Mouse (Mus musculus) right cerebral cortex, postnatal 14 days (tissue): ENCODE results near the gene Gnas.
A peak's percentile ranks its signal among the peaks of the same experiment; 100 is the strongest.

Source experiments
- DNase-seq: peaks from one replicate; pipeline ENCODE4 v3.0.0; 2022

Gnas gene

DNA sequence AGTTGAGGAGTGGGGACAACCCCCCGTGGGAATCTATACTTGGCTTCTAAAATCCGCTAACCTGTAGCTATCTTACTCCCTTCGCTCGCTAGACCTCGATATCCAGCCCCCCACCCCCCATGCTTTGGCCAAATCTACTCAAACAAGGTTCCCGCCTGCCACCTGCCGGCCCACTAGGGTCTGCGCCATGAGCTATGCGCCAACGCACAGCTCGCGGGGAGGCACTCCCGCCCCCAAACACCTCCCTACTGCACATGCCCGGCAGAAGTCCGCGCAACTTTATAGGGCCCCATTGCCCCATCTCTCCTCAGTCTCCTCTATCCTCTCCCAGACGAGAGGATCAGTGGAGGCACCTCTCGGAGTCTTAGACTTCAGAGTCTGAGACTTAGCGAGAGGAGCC lies at the start of gene Gnas:
Gene Gnas, plus strand, starts transcription at position 310 of the 400 bp plus-strand sequence.
- DNase-seq = peak; percentile 48

DNA sequence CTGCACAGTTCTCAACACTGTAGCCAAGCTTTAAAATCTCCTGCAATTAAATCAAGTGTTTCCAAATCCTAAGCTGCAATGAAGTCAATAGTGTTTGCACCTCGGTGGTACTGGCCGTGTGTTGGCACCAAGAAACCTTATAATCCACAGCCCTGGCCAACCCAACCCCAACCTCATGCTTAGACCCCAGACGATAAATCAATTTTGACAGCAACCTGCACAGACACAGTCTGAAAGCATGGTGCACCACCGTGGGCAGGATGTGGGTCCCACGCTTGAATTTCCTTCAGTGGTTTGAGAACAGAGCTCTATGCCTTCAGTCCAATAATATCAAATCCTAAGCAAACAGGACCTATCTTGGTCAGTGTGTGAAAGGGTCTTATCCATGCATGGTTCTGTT lies 41.7 kb upstream of the Gnas start:
- DNase-seq = no peak

DNA sequence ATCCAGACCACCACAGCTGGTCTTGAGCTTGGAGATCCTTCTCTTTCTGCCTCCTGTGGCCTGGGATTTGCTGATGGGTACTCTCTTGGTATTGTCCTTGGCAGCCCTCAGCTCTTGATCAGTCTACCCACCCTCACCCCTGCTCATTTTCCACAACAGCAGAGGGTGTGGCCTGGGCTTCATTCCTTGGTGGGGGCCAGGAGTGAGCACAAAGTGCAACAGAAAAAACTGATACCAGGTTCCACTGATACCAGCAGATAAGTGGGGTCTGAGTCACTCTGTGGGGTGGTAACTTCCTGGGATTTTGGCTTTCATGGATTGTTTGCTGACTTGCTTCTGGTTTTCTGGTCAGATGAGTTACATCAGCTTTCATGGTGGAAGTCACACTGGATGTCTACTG lies 32.2 kb upstream of the Gnas start:
- no peak for DNase-seq

DNA sequence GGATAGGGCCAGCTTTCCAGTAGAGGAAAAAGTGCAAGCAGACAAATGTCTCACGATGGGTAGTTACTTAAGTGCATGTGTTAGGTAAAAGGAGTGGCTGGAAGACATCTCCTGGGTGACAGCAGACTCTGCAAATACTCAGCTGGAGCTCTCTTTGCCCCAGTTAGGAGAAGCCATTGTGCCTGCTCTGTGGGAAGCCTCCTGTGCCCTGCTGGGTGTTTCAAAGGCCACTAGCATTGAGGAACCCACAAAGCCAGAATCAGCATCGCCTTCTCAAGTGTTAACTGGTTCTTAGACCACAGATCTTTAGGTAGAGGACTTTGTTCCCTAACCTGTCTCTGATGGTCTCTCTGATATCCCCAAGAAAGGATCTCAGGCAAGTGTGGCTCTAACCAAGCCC lies 26.8 kb upstream of the Gnas start:
- no peak for DNase-seq

DNA sequence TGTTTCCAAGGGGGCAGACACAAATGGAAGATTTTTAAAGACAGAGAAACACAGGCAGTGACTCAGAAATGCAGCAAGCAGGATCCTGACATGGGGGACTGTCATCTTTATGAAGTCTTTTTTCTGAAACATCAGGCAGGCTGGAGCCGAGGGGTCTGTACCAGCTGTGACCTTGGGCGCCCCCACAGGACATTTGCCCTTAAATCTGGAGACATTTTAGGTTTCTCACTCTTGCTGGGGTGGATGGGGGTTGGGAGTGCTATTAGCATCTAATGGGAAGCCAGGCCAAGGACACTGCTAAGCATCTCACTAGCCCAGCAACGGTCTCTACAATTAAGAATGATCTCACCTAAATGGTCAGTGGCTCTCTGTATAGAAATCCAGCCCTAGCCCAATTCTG lies 24.1 kb upstream of the Gnas start:
- no peak for DNase-seq

DNA sequence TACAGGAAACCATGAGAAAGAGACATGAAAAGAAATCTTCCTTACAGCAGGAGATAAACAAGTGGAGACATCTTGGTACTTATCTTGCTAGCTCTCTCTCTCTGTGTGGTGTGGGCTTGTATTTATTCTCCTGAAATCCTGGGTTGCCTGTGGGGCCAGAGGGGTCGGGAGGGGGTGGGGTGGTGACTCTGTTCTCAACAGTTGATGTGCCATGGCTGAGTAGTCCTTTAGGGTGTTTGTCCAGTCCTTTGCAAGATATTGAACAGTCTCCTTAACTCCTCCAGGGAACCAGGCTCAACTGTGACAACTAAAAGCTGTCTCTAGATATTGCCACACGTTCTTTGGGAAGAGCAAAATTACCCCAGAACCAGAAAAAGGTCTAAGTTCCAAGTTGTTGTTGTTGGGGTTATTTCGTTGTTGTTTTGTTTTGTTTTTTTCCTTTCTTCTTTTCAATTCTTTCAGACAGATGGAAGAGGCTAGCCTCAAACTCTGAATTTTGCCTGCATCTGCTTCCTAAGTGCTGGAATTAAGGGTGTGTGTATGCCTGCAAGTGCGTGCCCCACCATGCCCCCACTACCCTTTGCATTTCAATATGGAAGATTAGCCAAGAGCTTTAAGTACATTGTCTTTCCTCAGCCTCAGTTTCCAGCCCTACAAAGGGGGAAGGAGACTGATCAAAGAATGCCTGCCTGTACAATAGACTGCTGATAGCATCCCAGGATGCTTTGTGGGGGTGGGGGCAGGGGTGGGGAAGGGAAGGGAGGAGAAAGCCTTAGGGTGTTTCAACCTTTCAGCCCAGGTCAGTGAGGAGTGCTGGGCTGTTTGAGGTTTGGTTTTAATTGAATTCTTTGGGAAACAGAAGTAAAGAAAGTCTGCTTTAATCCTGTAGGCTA lies 23.0 kb upstream of the Gnas start:
- DNase-seq = no peak

DNA sequence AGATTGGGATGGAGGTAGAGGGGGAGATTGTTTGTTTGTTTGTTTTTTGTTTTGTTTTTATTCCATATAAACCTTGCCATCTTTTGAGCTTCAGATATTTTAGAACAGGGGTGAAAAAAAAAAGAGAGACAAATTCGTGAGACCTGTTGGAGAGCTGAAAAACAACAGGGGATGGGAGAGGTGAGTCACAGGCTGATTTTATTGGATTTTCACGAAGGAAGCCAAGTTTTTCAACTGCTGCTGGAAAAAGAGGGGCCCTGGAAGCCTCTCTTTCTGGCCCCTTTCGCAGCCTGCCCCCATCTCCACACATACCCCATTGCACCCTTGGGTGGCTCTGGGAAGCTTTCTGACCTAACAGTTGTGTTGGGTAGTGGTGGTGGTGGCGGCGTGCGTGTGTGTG lies 22.3 kb upstream of the Gnas start:
- DNase-seq = no peak

DNA sequence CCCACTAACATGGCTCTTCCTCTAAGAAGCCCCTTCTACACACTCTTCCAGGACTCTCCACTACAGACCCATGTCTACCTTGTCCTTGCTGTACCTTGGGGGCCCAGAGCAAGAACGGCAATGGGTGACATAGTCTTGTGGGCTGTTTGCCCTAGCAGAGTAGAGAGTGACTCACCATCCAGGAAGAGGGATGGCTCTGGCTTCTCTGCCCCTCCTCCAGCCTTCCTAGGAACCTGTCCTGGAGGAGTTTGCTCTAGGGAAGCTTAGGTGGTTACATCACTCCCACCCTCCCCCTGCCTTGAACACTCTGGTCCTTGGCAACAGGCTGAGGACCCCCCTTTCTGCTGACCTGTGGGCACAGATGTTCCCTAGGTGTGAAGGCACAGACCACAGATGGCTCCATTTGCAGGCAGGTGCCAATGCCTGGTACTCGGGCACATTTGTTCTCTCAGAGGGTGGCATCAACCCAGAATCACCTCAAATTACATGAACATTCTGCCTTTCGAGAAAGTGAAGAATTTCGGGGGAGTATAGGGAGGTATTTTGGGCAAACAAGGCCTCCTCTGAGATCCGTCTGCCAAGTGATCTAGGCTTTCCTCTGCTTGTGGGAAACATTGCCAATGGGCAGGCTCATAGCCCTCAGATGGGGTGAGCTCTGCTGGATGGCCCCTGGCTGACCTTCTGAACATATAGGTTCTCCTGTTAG lies 20.9 kb upstream of the Gnas start:
- DNase-seq = no peak

DNA sequence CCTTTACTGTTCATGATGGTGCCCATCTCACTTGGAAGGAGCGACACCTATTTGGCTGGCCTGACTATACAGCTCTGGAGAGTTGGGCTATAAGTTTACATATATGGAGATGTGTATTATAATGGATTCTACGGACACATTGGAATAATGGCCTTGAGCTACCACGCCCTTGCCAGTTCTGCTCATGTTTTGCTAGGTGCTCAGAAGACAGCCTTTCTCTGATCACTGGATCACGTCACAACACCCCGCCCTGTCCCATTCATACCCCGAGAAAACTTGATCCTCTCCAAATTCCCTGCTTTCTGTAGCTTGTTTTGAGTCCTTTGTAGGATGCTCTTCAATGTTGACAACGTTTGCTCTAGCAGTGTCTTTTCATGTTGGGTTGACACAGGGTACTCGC lies 19.9 kb upstream of the Gnas start:
- DNase-seq = no peak

DNA sequence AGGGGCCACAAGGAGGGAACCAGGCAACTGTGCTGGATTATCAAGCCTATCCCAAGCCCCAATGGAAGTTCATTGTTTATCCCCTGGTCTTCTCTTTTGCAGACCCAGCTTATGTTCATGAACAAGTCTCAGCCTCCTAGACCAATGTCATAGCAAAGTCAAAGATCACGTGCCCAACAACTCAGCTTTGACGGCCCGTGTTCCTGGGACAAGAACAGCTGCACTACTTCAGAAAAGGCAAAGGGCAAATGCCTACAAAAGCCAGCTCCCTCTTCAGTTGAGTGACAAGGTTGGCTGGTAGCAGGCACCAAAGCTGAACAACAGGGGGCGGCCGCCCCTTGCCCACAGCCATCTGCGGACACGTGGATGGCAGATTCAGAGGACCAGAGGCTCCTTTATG lies 13.7 kb upstream of the Gnas start:
- DNase-seq = no peak

DNA sequence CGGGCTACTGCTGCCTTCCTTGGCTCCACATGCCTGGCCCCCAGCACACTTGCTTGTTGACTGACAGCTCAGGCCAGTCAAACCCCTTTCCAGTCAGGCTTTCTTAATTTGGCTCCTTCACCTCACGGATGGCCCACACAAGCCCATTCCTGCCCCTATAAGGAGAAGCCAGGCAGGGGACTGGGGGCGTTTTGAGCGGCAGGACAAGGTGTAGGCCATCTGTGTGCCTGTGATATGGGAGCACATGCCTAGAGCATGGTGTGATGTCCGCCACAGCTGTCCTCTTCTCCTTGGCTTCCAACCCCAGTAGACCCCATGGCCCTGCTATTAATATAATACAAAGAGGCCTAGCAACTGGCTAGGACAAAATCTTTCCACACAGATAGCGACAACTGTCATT lies 12.7 kb upstream of the Gnas start:
- no peak for DNase-seq

DNA sequence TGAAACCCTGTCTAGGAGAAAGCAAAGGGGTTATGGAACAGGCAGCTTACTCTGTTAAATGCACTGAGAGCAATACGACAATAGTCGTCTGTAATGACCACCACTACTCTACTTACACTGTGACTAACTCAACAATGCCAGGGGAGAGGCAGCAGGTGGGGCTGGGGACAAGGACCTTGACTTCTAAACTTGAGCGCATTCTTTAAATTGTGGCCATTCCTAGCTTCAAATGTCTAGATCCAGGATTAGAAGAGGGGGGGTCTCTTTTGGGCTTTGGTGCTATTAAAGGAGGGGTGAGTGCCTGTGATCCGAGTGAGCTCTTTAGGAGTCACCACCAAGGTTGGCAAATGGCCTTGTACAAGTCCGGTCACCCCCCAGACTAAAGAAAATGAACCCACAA lies 11.0 kb upstream of the Gnas start:
- DNase-seq = no peak

DNA sequence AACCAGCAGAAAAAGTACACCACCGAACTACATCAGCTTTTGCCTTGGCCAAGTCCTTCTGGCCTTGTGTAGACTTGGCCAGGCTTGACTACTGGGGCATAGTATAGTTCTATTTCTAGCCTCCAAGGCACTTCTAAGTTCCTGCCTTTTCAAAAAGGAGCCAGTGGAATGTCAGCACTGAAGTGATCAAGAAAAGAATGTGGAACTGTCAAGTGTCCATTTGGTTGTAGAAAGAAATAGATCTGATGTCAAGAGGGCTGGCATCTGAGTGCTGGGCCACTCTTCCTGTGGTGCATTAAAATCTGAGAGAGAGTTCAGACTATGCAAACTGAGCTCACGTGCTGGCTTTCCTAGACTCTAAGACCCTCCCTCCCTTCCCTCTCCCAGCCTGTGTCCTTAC lies 10.2 kb upstream of the Gnas start:
- DNase-seq = no peak

DNA sequence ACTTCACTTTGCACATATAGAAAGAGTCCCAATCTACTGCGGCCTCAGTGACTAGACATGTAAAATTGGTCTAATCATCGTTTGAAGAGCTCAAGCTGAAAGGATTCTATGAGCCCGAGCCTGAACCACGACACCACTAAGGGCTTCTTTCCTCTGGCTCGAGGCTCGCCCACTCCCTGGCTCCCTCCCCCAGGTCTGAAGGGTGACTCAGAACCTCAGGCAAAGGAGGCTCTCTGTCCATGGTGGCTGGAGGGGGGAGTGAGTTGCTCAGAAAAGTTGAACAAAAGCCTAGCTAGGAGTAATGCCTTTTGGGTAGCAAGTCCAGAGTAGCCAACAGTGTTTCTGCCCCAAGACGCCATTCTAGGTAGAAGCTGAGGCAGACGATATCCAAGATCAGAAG lies 4.3 kb upstream of the Gnas start:
- no peak for DNase-seq

DNA sequence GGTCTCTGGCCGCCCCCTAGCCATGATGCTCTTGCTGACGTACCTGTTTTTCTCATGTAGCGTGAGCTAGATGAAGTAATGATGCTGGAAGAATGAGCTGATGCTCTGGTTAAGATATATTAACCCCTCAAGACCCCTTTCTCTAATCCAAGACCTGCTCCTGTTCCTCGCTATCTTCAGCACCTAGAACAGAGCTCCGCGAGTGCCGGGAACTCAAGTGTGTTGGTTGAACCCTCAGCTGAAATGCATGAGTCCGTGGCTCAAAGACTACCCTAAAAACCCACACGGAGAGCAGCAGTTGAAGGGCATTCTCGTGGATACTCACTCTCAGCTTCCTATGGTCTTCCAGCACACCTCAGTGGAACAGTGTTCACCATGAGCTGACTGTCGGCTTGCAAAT lies 779 bp upstream of the Gnas start:
- no peak for DNase-seq

DNA sequence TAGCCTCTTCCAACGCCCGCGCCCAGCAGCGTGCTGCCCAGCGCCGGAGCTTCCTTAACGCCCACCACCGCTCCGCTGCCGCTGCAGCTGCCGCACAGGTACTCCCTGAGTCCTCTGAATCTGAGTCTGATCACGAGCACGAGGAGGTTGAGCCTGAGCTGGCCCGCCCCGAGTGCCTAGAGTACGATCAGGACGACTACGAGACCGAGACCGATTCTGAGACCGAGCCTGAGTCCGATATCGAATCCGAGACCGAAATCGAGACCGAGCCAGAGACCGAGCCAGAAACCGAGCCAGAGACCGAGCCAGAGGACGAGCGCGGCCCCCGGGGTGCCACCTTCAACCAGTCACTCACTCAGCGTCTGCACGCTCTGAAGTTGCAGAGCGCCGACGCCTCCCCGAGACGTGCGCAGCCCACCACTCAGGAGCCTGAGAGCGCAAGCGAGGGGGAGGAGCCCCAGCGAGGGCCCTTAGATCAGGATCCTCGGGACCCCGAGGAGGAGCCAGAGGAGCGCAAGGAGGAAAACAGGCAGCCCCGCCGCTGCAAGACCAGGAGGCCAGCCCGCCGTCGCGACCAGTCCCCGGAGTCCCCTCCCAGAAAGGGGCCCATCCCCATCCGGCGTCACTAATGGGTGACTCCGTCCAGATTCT lies 812 bp downstream of the Gnas start:
- no peak for DNase-seq

DNA sequence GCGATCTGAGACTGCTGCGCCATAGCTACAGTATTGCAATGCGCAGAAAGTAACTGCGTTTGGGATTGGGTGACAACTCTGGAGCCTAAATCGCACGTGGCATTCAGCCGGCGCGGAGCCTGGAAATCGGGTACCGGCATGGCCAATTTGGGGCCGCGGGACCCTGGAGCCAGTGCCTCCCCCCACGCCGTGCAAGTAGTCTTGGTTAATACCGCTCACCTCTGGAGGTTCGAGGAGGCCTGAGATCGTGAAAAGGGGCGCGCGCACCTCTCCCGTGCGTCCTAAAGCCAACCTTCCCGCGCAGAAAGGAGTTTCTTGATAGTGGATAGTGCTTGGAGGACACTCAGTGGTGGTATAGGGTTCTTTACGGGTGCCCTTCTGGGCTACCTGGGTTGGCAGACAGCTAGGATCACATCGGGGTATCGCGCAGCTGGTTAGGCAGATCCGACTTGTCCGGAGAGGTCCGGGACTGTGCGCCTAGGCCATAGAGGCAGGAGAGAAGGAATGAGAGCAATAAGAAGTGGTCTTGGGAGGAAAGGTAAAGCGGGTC lies 1.9 kb downstream of the Gnas start:
- no peak for DNase-seq

DNA sequence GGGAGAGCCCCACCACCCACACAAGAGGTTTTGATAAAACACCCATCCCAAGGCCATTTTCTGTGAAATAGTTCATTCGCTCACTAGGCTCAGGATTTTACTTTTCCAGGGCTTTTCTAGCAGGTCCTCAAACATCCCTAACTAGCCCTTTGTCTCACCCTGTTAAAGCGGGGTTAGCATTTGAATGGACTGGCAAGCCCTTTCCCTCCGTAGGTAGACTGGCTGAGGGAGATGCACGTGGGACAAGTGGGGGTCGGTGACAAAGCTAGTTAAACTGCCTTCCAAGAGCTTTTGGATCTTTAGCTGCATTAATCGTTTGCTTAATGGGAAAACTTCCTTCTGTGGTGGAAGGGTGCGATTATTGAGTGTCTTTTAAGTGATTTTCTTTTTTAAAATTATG lies 3.8 kb downstream of the Gnas start:
- no peak for DNase-seq

DNA sequence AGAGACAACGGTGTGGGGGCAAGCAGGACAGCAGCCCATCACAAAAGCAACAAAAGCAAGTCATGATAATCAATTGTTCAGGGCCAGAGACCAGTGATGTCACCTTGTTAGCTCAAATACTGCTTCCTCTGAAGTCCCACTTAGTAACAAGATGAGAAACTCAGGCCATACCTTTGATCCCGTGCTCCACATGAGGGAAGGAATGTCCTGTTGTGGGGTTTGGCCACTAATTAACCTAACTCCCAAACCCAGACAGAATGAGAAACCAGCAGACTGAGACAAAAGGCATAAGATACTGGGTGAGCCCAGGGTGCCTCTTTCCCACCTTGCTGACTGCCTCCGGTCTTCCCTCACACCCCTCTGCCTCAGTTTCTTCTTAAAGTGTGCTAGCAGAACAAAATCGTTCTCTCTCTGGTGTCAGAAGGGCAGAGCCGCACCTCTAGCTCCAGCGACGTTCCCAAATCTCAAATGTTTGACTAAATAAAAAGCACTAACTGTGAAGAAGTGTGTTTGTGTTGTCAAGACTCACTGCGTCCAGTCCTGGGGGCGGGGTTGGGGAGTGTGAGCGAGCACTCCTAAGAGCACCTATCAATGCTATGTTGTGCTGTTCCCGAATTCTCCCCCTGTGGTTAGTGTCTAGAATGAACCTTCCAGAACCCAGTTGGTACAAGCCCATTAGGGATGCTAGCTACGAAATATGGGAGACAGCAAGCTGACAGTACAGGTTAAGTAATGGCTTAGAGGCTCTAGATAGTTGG lies 4.7 kb downstream of the Gnas start:
- DNase-seq = no peak

DNA sequence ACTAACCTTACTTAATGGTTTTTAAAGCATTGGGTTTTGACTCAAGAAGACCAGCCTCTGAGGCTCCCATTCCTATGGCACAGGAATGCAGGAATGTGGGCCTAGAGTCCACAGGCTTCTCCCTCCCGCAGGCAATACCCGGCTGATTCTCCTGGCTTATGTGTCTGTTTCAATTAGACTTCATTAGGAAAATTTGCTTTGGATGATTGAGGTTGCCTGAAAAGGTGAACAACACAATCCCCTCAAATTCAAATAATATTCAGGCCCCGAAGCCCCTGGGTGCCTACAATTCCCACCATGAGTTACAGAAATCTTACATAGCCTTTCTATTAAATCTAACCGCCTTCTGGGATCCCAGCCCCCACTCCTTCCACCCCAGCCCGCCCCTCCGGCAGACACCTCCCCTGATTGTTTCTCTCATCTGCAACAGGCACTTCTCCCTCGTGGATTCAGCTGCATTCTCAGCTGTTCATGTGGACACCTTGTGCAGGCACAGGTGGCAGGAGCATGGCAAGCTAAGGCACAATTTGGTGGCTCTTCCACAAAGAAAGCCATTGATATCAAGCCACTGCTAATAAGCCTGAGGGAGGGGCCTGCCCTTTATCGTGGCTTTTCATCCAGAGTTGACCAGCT lies 7.0 kb downstream of the Gnas start:
- DNase-seq = no peak

DNA sequence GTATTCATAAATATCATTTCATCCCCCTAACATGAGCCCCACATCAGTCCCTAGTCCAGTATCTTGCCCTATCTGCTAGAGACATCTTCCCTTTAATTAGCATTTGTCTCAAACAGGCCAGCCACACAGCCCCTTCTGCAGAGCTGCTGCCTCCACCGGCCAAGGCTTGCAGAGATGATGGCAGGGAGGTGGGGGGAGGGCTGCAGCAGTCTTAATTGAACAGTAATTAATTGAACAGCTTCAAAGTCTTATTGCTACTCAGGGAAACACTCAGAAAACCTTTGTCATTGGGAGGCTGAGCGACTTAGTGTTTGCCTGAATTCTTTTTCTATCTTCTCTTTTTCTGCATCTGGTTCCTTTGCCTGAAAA lies 7.5 kb downstream of the Gnas start:
- no peak for DNase-seq

DNA sequence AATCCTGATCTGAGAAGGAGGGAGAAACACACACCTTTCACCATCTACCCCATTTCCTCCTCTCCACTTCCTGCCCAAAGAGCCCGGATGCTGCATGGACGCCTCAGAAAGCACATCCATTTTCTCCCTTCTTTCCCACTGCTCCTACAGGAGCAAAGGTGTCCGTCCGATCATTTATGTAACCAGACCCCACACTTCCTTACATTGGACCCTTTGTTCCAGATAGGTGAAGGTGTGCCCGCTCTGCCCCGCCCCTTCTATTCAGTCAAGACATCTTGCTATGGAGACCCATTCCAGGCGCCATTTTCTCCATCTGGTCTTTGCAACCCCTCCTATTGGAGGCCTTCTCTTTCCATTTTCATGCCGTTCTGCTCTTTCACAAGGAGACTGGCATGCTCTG lies 10.3 kb downstream of the Gnas start:
- DNase-seq = no peak
